Mouse (Mus musculus): ENCODE data around the gene Pitpnm3. TPM values are rescaled to one million over a fixed set of nuclear protein-coding genes. Genes with fewer than 3 reads are reported as not detected.

The Pitpnm3 gene
- not detected for polyA plus RNA-seq (2017; shearing (Covaris generic))

GRCm38 (mm10) chr11:72135383-72136158, at the start of gene Pitpnm3:
Gene Pitpnm3, minus strand, starts transcription at chr11:72135778.

GRCm38 (mm10) chr11:72041768-72042607, 93.6 kb downstream of the Pitpnm3 start, which contains the start of gene Pimreg:
Gene Pimreg, plus strand, starts transcription at chr11:72042032.

GRCm38 (mm10) chr11:72037409-72037808, 98.2 kb downstream of the Pitpnm3 start, which contains the start of gene Aipl1:
Gene Aipl1, minus strand, starts transcription at chr11:72037509.

Other genes starting within 250 kb of the Pitpnm3 start
- 0.15 TPM for gene Aipl1, start 98.3 kb downstream of the Pitpnm3 start, polyA plus RNA-seq (2017; shearing (Covaris generic))
- gene Pimreg, start 93.7 kb downstream of the Pitpnm3 start, polyA plus RNA-seq (2017; shearing (Covaris generic)): not detected
- gene Gm43951, start 71.1 kb upstream of the Pitpnm3 start, polyA plus RNA-seq (2017; shearing (Covaris generic)): not detected
- gene 4933427D14Rik, start 71.7 kb upstream of the Pitpnm3 start, polyA plus RNA-seq (2017; shearing (Covaris generic)): 10.4 TPM
- 51.1 TPM for gene Txndc17, start 71.8 kb upstream of the Pitpnm3 start, polyA plus RNA-seq (2017; shearing (Covaris generic))
- 17.9 TPM for gene Med31, start 79.8 kb upstream of the Pitpnm3 start, polyA plus RNA-seq (2017; shearing (Covaris generic))
- not detected for gene Slc13a5, start 131.4 kb upstream of the Pitpnm3 start, polyA plus RNA-seq (2017; shearing (Covaris generic))
- 32.4 TPM for gene Xaf1, start 165.9 kb upstream of the Pitpnm3 start, polyA plus RNA-seq (2017; shearing (Covaris generic))
- gene Fbxo39, start 178.7 kb upstream of the Pitpnm3 start, polyA plus RNA-seq (2017; shearing (Covaris generic)): not detected
- not detected for gene Tekt1, start 226.7 kb upstream of the Pitpnm3 start, polyA plus RNA-seq (2017; shearing (Covaris generic))

Measured in naive thymus-derived CD4-positive, alpha-beta T cell, adult 5 months (primary cell).